18 mouse cellular contexts compared by ENCODE assay signal in genomic region chr4:142306076-142306475, GRCm38 (mm10).
A peak's percentile ranks its signal among the peaks of the same experiment; 100 is the strongest.
DNase-seq lines count a peak whose midpoint lies in the region; ATAC-seq and TF ChIP-seq lines count a peak whose summit lies in the region.
"Had no signal": no experiment of that assay in that cellular context is flagged by ENCODE, and none has a peak within 500 bp of the region (broad histone marks: within the 10 kb centered on the region; RNA-seq: fewer than 3 reads in every experiment).

No protein-coding gene starts in this region.

- H3K36me3 ChIP-seq in lung, embryonic 14.5 days (ENCODE audit: insufficient read depth): no peaks in the 10 kb centered on the region
- no peaks in the 10 kb centered on the region for H3K36me3 ChIP-seq in lung, postnatal 0 days (ENCODE audit: insufficient read depth, low read length)
- no peaks in the 10 kb centered on the region for H3K36me3 ChIP-seq in hindbrain, embryonic 16.5 days (ENCODE audit: control insufficient read depth, insufficient read depth, low read length)
- H3K36me3 ChIP-seq: embryonic facial prominence, embryonic 15.5 days; midbrain, embryonic 13.5 days had no signal

- H3K4me2 ChIP-seq in lung, embryonic 14.5 days: no peak overlapping the region
- no peak overlapping the region for H3K4me2 ChIP-seq in lung, postnatal 0 days (replicated peaks; ENCODE audit: low read depth, low read length)
- H3K4me2 ChIP-seq in hindbrain, embryonic 16.5 days (ENCODE audit: low read length): no peak overlapping the region
- H3K4me2 ChIP-seq: embryonic facial prominence, embryonic 15.5 days; midbrain, embryonic 13.5 days had no signal

- 44% methylated on average over 14 of the region's 14 CpGs for WGBS in lung, embryonic 14.5 days
- WGBS in lung, postnatal 0 days: 65% methylated on average over 14 of the region's 14 CpGs
- WGBS in hindbrain, embryonic 16.5 days: 55% methylated on average over 14 of the region's 14 CpGs

- no peak for TF ChIP-seq EP300 in lung, postnatal 0 days (IDR thresholded peaks at IDR 0.05)

- peak; percentile 26; the same call in 1 of the 2 replicates for ATAC-seq in lung, embryonic 14.5 days (ENCODE audit: insufficient read depth)
- no peak for ATAC-seq in lung, postnatal 0 days
- peak; percentile 52; the same call in 1 of the 2 replicates for ATAC-seq in hindbrain, embryonic 16.5 days
- ATAC-seq: inflammation-experienced regulatory T-cells, adult 6 months; midbrain, embryonic 13.5 days had no signal

- intact Hi-C loops in left cerebral cortex, adult 2 months (cut with DNase I): no loop called here
- intact Hi-C loops in heart, postnatal 36 days (cut with DNase I): no loop called here

- H3K9ac ChIP-seq in lung, embryonic 14.5 days: no peak overlapping the region
- H3K9ac ChIP-seq in lung, postnatal 0 days (replicated peaks; ENCODE audit: low read depth): no peak overlapping the region
- H3K9ac ChIP-seq in hindbrain, embryonic 16.5 days (ENCODE audit: low read depth, low read length): no peak overlapping the region
- H3K9ac ChIP-seq: embryonic facial prominence, embryonic 15.5 days; midbrain, embryonic 13.5 days had no signal

- no peak for TF ChIP-seq CTCF in lung, embryonic 14.5 days (IDR thresholded peaks at IDR 0.05; ENCODE audit: low read depth)
- TF ChIP-seq CTCF in lung, postnatal 0 days (IDR thresholded peaks at IDR 0.05): no peak
- no peak for TF ChIP-seq CTCF in brain, embryonic 14.5 days (IDR thresholded peaks at IDR 0.05; ENCODE audit: borderline replicate concordance, extremely low read depth, insufficient read depth, insufficient read length)
- no peak for TF ChIP-seq CTCF in left cerebral cortex, adult 2 months (IDR thresholded peaks at IDR 0.05)

- no peaks in the 10 kb centered on the region for H3K27me3 ChIP-seq in lung, embryonic 14.5 days (ENCODE audit: insufficient read depth, low read length)
- H3K27me3 ChIP-seq in lung, postnatal 0 days (replicated peaks; ENCODE audit: insufficient read depth, low read length): no peaks in the 10 kb centered on the region
- no peaks in the 10 kb centered on the region for H3K27me3 ChIP-seq in hindbrain, embryonic 16.5 days (replicated peaks; ENCODE audit: control insufficient read depth, insufficient read depth, low read length)
- H3K27me3 ChIP-seq: embryonic facial prominence, embryonic 15.5 days; midbrain, embryonic 13.5 days had no signal

- no peak overlapping the region for H3K4me3 ChIP-seq in lung, embryonic 14.5 days (ENCODE audit: low read depth, low read length)
- H3K4me3 ChIP-seq in lung, postnatal 0 days (ENCODE audit: low read depth, low read length): no peak overlapping the region
- no peak overlapping the region for H3K4me3 ChIP-seq in hindbrain, embryonic 16.5 days (ENCODE audit: low read length)
- no peak overlapping the region for H3K4me3 ChIP-seq in left cerebral cortex, adult 2 months
- H3K4me3 ChIP-seq: embryonic facial prominence, embryonic 15.5 days; gastrocnemius, adult 2 months; heart, embryonic 10.5 days; midbrain, embryonic 13.5 days had no signal

- no peaks in the 10 kb centered on the region for H3K9me3 ChIP-seq in lung, embryonic 14.5 days (ENCODE audit: low read depth, low read length)
- no peaks in the 10 kb centered on the region for H3K9me3 ChIP-seq in lung, postnatal 0 days (ENCODE audit: low read length)
- peaks cover under 1% of the 10 kb centered on the region; the same call in 1 of the 2 replicates for H3K9me3 ChIP-seq in hindbrain, embryonic 16.5 days (ENCODE audit: control insufficient read depth, low read length)
- H3K9me3 ChIP-seq: embryonic facial prominence, embryonic 15.5 days; heart, embryonic 10.5 days had no signal

- H3K27ac ChIP-seq in lung, embryonic 14.5 days (ENCODE audit: low read depth): no peak overlapping the region
- H3K27ac ChIP-seq in lung, postnatal 0 days (ENCODE audit: low read length): no peak overlapping the region
- H3K27ac ChIP-seq in hindbrain, embryonic 16.5 days (ENCODE audit: low read depth, low read length): no peak overlapping the region
- H3K27ac ChIP-seq in left cerebral cortex, adult 2 months: no peak overlapping the region
- H3K27ac ChIP-seq: embryonic facial prominence, embryonic 15.5 days; gastrocnemius, adult 2 months; heart, embryonic 10.5 days; macrophage; midbrain, embryonic 13.5 days had no signal

- no peak for TF ChIP-seq POLR2A in brain, embryonic 14.5 days (IDR thresholded peaks at IDR 0.05; ENCODE audit: borderline replicate concordance, extremely low read depth, insufficient read depth, insufficient read length, poor library complexity, severe bottlenecking)

- DNase-seq in lung, embryonic 14.5 days: no peak
- DNase-seq in lung, postnatal 0 days (ENCODE audit: low spot score): no peak
- DNase-seq in adrenal gland, postnatal 14 days: peak; percentile 48
- DNase-seq in brain, embryonic 14.5 days (ENCODE audit: low read depth): peak; percentile 53
- no peak for DNase-seq in left cerebral cortex, adult 2 months (ENCODE audit: extremely low spot score in 1 of 2, low spot score in 2 of 2)
- DNase-seq in heart, postnatal 36 days: no peak
- DNase-seq: cerebellum, adult 8-10 months; gastrocnemius, adult 2 months; kidney, adult 2 months; kidney, postnatal 14 days; lung, adult 18-20 months; thymus, postnatal 14 days had no signal

- peaks cover 10% of the 10 kb centered on the region for H3K4me1 ChIP-seq in lung, embryonic 14.5 days (ENCODE audit: insufficient read depth)
- H3K4me1 ChIP-seq in lung, postnatal 0 days (ENCODE audit: insufficient read depth, low read depth, low read length): no peaks in the 10 kb centered on the region
- peaks cover 30% of the 10 kb centered on the region for H3K4me1 ChIP-seq in hindbrain, embryonic 16.5 days (ENCODE audit: control insufficient read depth, insufficient read depth, low read depth, low read length)

Comparison
In these comparisons a context has a peak if more than half of its experiments do, and no peak if none do; other contexts are left out.
1. DNase-seq: peak in adrenal gland, postnatal 14 days (single experiment) and brain, embryonic 14.5 days (single experiment); none in lung, embryonic 14.5 days (single experiment), lung, postnatal 0 days (single experiment), left cerebral cortex, adult 2 months (0 of 2) and heart, postnatal 36 days (0 of 2).